Mouse (Mus musculus): ENCODE measurements around the gene Uck2.

Uck2 gene

GRCm38 (mm10) chr1:167285320-167285355, at the start of gene Uck2:
Gene Uck2 (minus strand): TSS chr1:167285320.
- DNase-seq, result no peak

DNA sequence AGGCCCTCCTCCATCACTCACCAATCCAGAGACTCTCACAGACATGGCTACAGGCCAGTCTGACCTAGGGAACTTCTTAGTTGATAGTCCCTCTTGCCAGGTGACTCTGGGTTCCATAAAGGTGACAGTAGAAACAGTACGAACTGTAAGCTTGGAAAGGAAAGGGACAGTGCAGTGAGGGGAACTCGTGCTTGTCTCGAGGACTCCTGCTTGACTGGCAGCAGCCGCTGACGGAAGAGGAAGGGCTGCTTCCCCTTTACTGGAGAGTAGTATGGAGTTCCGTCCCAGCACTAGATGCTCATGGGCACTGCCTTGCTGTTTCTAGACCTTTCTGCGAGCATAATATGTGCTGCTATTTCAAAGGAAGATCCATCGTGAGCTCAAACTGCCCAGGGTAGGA, 46.0 kb upstream of the Uck2 start:
- no peak for DNase-seq

- no peak for DNase-seq
Measured at GRCm38 (mm10) chr1:167328776-167329175, 43.7 kb upstream of the Uck2 start.

DNA sequence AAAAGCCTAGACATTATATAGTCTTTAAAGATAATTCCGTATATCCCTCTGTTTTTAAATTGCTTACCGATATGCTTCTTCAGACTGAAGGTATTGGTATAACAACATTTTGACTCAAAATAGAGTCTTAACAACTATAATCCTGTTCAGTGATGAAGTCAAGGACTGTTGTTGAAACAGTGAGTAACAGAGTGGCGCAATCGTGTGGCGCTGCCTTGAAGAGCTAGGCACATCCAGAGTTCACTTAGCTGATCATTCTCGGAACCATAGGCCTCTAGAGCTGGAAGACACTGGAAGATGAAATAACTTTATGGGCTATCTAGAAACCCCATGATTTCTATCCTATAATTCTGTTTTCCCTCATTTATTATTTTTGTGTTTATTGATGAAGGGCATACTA, 36.6 kb upstream of the Uck2 start:
- DNase-seq, result no peak

DNA sequence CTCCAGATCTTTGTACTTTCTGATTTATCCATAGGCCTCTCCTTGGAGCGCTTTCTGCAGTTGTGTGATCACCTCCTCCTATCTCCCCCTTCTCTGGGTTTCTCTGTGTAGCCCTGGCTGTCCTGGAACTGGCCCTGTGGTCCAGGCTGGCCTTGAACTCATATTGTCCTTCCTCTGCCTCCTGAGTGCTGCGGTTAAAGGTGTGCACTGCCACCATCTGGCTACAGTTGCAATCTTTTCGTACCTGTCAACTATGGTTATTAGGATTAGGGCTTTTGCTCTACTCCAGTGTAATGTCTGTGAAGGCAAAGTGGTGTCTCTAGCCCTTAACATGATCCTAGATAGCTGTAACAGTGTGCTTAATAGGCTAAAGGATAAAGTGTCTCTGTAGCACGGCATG, 28.1 kb upstream of the Uck2 start:
- no peak for DNase-seq

- DNase-seq, result no peak
Measured at GRCm38 (mm10) chr1:167312367-167312766, 27.2 kb upstream of the Uck2 start.

GRCm38 (mm10) chr1:167308261-167309054, 23.3 kb upstream of the Uck2 start, which contains the start of gene Tmco1:
Gene Tmco1 (plus strand): TSS chr1:167308378.
- peak; percentile 93 to 95 for DNase-seq

DNA sequence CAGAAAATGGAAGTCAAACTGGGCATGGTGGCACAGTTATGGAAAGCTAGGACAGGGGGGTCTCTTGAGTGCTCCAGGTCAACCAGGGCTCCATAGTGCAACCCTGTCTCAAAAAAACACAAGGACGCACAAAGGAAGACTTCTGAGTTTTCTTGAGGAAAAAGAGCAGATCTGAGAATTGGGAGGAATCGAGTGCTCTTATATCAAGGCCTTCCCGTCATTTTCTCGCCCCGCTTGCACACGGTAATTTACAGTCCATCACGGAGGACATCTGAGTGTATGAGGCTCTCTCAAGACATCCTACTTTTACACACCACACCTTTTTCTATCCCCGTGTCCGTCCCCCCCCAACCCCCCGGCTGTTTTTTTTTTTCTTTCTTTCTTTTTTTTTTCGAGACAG, 22.6 kb upstream of the Uck2 start:
- DNase-seq, result no peak

DNA sequence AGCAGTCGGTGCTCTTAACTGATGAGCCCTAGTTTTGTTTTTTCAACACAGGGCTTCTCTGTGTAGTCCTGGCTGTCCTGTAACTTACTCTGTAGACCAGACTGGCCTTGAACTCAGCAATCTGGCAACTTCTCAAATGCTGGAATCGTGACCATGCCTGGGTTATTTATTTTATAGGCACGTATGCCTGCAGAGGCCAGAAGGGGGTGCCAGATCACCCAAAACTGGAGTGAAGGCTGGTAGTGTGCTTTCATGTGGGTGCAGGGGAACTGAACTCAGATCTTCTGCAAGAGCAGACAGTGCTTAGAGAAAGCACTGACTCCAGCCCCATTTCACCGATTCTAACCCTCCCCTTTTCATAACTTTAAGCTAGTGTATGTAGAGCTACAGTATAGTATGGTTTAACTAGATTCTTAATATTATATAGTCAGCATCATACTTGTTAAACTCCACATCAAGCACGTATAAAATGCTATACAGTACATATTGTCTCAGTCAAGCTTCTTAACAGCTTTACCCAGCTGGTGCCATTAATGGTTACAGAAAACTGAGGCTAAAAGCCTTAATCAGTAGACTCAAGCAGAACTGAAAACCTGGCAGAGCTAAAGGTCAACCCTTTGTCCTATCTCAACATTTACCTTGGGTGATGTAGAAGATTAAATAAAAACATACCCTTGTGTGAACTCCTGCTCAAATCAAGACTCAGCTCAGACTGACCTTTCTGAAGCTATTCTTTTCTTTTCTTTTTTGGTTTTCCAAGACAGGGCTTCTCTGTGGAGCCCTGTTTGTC, 21.5 kb upstream of the Uck2 start:
- peak; percentile 47 to 66 for DNase-seq

DNA sequence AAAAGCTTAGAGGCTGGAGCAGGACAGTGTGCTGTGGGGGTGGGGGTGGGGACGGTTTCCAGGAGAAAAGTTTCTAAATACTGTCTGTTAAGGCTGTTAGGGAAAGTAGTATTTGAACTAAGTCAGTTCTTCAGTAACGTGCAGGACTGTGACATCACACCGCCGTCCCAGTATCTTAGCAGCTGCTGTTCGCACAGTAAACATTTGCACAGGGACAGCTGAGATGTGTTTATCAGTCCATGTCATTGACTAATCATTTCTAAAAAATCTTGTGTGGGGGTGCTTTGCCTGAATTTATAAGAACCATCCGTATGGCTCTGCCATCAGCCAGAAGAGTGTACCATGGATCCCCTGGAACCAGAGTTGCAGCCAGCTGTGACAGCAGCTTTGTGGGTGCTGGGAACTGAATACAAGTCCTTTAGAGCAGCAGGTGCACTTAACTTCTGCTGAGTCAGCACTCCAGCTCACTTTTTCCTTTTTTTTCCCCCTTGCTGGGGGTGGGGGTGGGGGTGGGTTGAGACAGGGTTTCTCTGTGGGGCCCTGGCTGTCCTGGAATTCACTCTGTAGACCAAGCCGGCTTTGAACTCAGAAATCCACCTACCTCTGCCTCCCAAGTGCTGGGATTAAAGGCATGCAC, 20.5 kb upstream of the Uck2 start:
- DNase-seq, result no peak

DNA sequence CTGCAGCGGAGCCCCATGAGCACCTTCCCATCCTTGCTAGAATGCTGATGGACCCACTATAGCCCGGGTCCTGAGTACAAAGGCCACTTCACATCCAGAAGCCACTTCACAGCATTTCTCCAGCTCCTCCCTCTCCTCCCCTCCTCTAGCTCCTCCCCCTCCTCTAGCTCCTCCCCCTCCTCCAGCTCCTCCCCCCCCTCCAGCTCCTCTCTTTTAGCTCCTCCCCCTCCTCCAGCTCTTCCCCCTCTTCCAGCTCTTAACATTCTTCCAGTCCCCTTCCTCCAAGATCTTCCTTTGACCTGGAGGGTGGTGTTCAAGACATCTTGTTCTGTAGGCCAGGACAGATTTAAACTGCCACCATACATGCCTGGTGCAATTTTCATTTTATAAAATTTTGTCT, 15.0 kb upstream of the Uck2 start:
- DNase-seq, result no peak

DNA sequence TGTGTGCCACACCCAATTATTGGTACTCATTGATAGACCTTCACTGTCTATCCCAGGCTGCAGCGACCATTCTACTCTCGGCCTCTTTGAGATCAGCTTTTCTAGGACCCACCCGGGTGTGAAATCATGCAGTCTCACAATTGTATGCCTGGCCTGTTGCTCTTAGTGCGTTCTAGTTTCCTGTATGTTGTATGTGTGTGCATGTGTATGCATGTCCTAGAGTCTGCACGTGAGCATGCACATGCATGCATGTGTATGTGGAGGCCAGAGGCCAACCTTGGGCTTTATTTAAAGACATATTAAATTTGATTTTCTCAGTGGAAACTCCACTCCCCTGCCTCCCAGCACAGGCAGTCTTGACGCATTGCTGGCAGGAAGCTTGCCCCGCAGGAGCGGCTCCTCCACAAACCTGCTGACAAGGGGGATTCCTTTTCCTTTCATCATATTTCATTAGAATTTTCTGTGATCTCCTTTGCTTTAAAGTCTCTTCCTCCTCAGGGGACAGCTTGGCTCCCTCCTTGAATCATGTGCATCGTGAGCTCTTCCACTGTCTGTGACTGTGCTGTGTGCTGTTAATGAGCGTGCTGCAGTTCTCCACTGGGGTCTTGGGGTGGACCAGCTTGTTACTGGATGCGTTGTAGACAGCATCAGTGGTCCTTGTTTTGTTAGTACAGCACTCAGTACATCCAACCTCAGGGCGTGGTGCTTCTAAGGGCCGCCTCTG, 10.7 kb upstream of the Uck2 start:
- no peak for DNase-seq

- no peak for DNase-seq
Measured at GRCm38 (mm10) chr1:167292447-167292846, 7.3 kb upstream of the Uck2 start.

DNA sequence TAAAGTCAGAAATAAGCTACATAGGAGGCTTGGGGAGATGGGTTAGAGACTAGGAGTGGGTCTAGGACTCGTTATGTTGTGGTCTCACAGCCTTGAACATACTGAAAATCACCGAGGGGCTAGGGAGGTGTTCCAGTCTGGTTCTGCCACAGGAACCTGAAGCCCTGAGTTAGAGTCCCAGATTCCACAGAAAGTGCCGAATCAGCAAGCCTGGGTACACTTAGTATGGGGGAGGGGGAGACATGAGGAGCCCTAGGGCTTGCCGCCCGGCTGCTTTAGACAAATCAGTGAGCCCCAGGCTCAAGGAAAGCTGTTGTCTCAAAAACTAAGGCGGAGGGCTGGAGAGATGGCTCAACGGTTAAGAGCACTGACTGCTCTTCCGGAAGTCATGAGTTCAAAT, 6.5 kb upstream of the Uck2 start:
- no peak for DNase-seq

GRCm38 (mm10) chr1:167290263-167290592, 5.1 kb upstream of the Uck2 start:
- DNase-seq, result no peak

- no peak for DNase-seq
Measured at GRCm38 (mm10) chr1:167289567-167290262, 4.6 kb upstream of the Uck2 start.

- DNase-seq, result no peak
Measured at GRCm38 (mm10) chr1:167288665-167289538, 3.8 kb upstream of the Uck2 start.

- DNase-seq, result no peak
Measured at GRCm38 (mm10) chr1:167287156-167287555, 2.0 kb upstream of the Uck2 start.

- DNase-seq, result no peak
Measured at GRCm38 (mm10) chr1:167285356-167285755, 236 bp upstream of the Uck2 start.

DNA sequence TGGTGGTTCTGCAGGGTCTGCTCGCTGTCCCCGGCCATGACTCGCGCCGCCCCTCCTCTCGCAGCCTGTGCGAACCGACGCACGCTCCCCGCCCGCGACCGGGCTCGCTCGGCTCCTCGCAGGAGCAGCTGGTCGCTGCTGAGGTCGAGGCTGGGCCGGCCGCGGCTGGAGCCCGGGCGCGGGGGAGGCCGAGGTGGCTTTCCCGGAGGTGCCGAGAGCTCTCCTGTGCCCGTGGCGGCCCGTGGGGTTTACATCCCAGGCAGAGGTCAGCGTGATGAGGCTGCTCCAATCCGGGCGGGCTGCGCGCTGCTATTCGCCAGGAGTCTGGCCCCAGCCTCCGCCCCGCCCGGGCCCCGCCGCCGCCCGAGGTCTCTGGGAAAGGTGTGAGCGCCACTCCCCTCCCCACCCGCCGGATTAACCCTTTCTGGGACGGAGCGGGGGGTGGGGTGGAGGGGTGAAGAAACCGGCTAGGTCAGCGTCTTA, 242 bp downstream of the Uck2 start:
- peak; percentile 57 to 67 for DNase-seq

GRCm38 (mm10) chr1:167284258-167284836, 773 bp downstream of the Uck2 start:
- DNase-seq, result peak; percentile 45 to 46

Data from spleen, adult 18-20 months (tissue).